Mouse (Mus musculus): ENCODE results near the gene Gm45713.

- TF ChIP-seq CTCF (IDR thresholded peaks at IDR 0.05; ENCODE audit: control insufficient read depth, insufficient read depth, insufficient read length), result no peak
- no peak for TF ChIP-seq MYOG (IDR thresholded peaks at IDR 0.05; ENCODE audit: control insufficient read depth, extremely low read depth, insufficient read length)
- no peak for TF ChIP-seq USF1 (IDR thresholded peaks at IDR 0.05; ENCODE audit: low read depth)
- no peak for TF ChIP-seq CEBPB (IDR thresholded peaks at IDR 0.05; ENCODE audit: low read depth)
- no peak for TF ChIP-seq MAX (IDR thresholded peaks at IDR 0.05)
Observed at GRCm38 (mm10) chr7:45175929-45176328, 39.9 kb upstream of the Gm45713 start.
